Mouse (Mus musculus) bone marrow, adult 2 months (tissue): ENCODE measurements around the gene Itga8.

ENCODE experiments used
- CTCF ChIP-seq: fragments of 200-500 bp; IDR thresholded peaks from 2 replicates; pipeline ENCODE4 v1.5.1; 2011; ENCODE audit warnings: low read length, control low read depth; ENCODE audit not compliant: control insufficient read depth, insufficient read depth
- POLR2A ChIP-seq: fragments of 200-500 bp; IDR thresholded peaks from 2 replicates; pipeline ENCODE4 v1.6.1; 2011; ENCODE audit warnings: low read depth, mild to moderate bottlenecking, control low read depth, low read length, borderline replicate concordance; ENCODE audit not compliant: control insufficient read depth

DNA sequence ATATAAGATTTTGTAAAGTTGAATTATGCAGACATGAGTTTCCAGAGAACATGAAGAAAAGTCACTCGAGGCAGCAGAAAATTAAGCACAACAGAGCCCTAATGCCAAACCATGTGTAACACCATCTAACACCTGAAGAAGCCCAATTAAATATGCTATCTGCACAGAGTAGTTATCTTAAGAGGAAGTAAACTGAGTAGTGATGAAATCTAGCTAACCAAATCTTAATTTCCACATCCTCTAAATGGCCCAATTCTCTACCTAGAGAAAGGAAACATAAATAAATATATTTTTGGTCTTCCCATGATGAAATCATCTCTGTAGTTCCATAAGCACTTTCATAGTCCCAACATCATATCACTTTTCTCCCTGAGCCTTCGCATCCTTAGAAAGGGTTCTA lies 193.4 kb downstream of the Itga8 start:
- TF ChIP-seq POLR2A (no peak), CTCF (no peak)
